Mouse (Mus musculus) thymus, postnatal 10 days (tissue): ENCODE results near the gene Mal.
"Not testable (repeated sequence)": the region's sequence is repeated elsewhere in the genome, so short reads cannot be mapped to it uniquely, and the experiment has no call there.

ENCODE experiments used
- DNase-seq, 2 experiments: peaks; one replicate each; pipeline ENCODE4 v3.0.0; 2021; ENCODE audit warnings: low spot score in 2 of 2

The Mal gene

DNA sequence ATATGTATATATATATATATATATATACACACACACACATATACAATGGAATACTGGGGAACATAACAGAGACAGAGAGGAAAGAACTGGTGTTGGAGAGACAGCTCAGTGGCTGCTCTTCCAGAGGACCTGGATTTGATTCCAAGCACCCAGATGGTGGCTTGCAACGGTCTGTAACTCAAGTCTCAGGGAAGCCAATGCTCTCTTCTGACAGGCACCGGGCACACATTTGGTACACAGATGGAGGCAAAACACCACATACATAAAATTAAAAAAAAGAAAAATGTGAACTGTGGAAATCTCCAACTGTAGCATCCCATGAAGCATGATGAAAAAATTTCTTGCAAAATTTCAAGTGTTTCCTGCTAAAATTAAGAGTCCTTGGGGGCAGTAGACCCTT, 31.7 kb downstream of the Mal start:
- DNase-seq, result no peak

DNA sequence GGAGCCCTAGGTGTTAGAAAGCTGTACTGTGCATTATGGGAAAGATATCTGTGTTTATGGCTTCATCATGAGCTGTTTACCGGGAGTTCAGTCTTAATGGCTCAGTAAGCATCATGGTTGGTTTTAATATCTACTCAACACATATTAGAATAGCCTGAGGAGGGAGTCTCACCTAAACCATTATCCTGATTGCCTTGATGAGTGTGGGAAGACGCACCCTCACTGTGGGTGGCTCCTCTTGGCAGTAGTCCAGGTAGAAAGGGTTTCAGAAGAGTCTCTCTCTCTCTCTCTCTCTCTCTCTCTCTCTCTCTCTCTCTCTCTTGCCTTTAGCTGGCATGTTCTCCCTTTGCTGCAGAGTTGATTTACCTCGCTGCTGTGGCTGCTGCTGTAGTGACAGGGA, 34.4 kb downstream of the Mal start:
- no peak for DNase-seq

DNA sequence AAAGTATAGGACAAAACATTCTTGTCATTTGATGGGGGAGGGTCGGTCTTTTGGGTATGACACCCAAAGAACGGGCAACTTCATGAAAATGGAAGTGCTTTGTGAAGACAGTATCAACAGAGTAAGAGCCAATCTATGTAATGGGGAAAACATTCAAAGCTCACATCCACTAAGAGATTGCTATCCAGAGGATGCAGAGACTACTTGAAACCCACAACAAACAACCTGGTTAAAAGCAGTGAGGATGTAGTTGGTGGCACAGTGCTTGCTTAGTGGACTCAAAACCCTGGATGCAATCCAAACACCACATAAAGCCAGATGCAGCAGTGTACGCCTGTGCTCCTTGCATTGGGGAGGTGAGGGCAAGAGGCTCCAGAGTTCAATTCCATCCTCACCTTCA, 37.2 kb downstream of the Mal start:
- no peak for DNase-seq

GRCm38 (mm10) chr2:127612288-127612687, 44.2 kb downstream of the Mal start:
- DNase-seq, result no peak

GRCm38 (mm10) chr2:127611386-127611785, 45.1 kb downstream of the Mal start:
- no peak for DNase-seq

GRCm38 (mm10) chr2:127608986-127609385, 47.5 kb downstream of the Mal start:
- DNase-seq, result no peak

DNA sequence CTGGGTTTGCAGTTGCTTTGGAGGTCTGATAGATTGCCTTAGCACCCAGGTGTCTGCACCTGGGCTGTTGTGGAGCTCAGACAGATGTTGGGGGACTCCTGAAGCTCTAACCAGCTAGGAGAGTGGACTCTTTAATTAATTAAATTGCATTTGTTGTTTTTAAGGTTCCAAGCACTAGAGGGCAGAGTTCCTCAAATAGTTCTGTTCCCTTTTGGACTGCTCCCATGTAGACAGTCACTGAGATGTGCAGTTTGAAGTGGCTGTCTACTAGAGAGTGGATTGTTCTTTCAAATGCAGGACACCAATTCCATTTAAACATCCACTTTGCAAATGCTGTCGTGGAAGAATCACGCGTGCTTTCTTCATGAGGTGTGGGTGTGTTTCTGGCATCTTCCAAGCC, 48.3 kb downstream of the Mal start:
- DNase-seq, result peak in 1 of 2 experiments; percentile 11

DNA sequence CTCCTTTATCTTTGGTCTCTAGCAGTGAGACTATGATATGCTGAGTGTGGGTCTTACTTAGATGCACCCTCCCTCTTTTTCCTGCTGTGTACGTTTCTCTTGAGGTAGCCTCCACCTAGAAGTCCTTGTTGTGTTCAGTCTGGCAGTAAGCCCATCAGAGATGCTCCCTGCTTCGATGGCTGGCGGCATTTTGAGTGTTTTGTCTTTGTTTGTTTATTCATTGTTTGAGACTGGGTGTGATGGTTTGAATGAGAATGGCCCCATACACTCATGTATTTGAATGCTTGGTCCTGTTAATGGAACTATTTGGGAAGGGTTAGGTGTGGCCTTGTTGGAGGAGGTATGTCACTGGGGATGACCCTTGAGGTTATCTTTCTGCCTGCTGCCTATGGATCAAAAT, 51.3 kb downstream of the Mal start:
- no peak for DNase-seq

DNA sequence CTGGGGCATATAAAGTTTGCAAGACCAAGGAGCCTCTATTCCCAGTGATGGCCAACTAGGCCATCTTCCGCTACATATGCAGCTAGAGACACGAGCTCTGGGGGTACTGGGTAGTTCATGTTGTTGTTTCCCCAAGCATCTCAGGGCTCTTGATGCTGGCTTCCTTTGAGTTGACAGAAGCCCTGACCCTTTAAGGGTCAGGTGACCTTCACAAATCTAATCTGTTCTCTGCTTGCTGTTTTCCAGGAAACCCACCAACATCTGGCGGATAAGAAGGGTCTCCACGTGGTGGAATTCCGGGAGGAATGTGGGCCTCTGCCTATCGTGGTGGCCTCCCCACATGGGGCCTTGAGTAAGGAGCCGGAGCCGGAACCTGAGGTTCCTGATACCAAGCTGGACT, 53.1 kb downstream of the Mal start:
- not testable (repeated sequence) for DNase-seq

DNA sequence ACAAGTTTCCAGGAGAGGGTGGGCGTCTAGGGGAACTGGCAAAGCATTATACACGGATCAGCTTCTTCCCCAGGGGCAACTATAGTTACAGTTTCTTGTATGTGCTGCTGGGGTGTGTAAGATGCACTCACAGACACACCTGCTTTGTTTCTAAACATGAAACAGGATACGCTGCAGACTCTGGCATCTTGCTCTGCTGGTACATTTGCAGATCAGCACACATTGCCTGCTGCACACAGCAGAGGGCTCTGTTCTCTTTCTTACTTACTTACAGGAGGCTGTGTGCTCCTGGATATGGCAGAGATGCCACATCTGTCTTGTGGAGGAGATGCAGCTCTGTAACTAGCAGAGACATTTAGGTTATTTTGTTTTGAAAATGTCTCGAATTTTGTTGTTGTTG, 65.7 kb downstream of the Mal start:
- DNase-seq, result peak; percentile 36 to 37

DNA sequence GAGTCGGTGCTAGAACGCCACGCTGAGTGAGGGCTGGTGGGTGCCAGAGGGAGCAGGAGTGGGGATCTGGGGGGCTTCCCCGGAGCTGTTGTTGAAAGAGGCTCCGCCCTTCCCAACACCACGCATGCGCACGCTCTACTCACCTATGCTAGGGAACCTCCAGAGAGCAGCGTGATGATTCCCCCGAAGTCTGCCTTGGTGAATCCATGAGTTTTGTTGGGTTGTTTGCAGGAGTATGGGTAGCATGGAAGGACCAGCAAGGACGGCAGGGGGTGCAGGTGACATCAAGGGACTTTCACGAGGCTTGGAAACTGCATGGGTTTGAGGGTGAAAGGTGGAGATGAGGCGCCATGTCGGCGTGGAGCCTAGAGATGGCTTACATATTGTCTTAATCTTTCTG, 66.3 kb downstream of the Mal start:
- peak; percentile 11 to 53 for DNase-seq

DNA sequence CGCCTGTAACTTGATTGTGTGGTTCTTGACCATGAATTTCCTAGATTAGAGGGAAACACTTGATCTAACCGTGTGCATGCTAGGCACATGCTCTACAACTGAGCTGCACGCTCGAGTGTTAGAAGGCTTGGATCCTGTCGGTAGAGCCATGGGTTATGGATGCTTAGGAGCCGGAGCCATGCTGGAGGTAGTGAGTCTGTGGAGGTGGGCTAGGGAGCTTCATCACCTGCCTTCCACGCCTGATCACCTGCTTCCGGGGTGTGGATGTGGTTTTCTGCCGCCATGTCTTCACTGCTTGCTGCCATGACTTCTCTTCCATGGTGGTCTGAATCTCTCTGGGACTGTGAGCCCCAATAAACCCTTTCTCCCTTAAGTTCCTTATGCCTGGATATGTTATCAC, 67.6 kb downstream of the Mal start:
- no peak for DNase-seq

DNA sequence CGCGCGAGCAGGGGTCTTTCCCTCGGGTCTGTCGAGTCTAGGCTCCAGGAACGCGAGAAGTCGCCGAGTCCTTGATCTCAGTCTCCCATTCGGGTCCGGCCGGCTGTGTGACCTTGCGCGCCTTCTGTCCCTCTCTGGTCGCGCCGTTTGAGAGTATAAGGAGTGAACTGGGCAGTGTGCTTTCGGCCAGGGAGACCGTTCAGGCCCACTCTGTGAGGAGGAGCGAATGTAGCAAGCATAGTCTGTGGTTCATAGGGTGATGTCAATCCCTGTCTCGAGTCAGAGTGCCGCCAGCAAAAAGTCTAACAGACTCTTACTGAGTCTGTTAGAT, 69.0 kb downstream of the Mal start:
- DNase-seq, result no peak

DNA sequence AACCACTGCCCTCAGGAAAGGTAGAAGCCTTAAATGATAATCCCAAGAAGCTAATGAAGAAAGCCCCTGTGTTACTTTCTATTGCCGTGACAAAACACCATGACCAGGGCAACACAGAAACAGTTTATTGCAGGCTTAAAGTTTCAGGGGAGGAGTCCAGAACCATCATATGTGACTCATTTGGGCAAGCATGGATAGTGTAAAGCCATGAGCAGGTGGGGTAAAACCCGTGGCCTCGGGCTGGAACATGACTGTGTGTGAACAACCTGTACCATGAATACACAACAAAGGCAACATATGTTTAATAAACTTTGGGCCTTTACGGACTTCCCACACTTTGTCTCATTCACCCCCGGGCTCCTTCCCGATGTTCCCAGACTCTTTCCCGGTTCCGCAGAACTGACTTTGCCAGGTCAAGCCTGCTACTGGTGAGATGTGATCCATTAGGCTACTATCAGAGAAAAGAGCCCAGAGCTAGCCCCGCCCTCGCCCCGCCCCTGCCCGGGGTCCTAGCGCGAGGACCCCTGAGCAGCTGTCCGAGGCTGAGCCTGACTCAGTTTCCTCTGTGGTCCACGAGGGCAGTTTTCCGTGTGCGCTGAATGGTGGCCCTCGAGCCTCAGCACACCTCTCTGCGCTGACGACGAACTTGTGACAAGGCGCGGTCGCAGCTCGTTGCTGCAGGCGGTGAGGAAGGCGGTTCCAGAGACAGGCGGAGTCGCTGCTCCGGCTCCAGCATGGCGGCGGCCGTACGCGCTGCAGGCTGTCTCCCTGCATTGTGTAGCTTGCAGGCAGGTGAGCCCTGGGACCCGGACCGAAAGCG, 69.6 kb downstream of the Mal start, which contains the start of the genes Zfp661 and Mrps5:
Zfp661 (minus strand) TSS at position 401 of the 820 bp plus-strand sequence.
Mrps5 (plus strand) TSS at position 529 of the 820 bp plus-strand sequence.
- DNase-seq, result peak; percentile 63 to 76

DNA sequence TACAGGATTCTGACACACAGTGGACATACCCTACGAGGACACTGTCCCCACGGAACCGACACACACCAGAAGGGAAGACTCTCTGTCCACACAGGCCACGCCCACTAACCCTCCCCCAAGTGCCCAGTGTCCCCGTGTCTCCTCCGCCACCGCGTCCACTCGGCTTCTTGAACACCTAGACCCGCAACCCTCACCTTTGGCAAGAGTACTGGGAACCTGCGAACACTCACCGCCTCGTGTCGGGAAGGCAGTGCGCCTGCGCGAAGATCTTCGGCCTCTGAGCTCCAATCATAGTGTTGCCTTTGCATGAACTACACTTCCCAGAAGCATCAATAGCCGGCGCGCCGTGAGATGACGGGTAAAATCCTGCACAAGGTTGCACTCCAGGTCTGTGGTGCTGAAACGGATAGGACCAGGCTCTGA, 72.0 kb downstream of the Mal start:
- peak; percentile 85 to 87 for DNase-seq
